Mouse (Mus musculus) embryo, embryonic 9.5 days (tissue): Measurements from ENCODE around the gene Grb10.

Experiments used
- DNase-seq: peaks from one replicate; pipeline ENCODE4 v3.0.0-alpha.2; 2017; ENCODE audit errors: extremely low spot score

Grb10 gene

GRCm38 (mm10) chr11:11947857-11948256 is 90.6 kb downstream of the Grb10 start:
- no peak for DNase-seq

GRCm38 (mm10) chr11:11945766-11946165 is 92.7 kb downstream of the Grb10 start:
- no peak for DNase-seq

DNA sequence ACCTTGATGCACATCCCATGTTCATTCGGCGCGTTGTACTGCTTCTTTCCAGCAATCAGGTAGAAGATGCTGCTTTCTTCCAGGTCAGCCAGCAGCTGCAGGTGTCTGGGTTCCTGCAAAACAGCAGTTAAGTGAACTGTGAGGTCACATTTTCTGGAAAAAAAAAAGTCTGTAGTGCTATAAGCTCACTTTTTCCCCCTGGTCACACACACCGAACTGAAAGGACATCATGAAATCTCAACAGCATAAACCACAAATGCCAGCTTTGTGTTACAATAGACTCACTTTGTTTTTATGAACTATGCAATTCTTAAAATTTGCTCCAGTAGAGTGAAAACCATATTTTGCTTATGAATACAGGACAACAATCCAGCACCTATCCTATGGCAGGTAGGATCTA is 93.7 kb downstream of the Grb10 start:
- no peak for DNase-seq

- no peak for DNase-seq
These were observed 94.5 kb downstream of the Grb10 start for GRCm38 (mm10) chr11:11944082-11944349.

- DNase-seq, result no peak
These were observed 95.0 kb downstream of the Grb10 start for GRCm38 (mm10) chr11:11943240-11944081.

DNA sequence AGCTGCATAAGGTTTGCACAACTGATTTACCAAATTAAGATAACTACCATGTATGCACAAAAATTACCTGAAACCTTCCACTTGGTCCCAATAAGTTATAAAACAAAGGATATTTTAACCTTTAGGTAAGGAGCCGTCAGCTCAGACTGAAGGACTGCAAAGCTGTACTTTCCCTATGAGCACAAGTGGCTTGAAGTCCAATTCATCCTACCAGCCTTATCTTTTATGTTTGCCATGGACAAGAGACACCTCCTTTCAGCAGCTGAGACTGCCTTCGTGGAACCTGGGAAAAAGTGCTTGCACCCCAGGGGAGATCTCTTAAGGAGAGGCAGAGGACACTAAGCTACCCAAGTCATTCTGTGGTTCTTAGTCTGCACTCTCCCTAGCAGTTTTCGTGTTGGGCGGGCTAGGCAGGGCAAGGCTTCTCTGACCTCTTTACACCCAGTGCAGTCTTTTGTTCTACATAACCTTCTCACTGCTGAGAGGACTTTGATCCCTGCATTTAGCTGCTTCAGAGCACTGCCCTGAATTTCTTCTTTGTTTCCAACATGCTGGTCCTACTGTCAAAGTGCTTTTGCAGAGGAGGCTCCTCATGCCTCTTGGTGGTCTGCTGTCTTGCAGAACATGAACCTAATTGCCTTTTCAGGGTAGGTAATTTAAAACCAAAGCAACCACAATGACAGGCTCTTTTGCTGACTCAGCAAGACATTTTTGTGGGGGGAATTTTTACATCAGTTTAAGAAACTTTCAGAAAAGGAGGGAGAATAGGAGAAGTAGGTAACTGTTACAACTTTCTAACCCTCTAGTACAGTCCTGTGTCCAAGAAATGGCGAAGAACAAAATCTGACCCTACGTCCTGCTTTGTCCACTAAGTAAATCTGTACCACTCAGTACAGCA is 95.9 kb downstream of the Grb10 start:
- DNase-seq, result peak; percentile 54

DNA sequence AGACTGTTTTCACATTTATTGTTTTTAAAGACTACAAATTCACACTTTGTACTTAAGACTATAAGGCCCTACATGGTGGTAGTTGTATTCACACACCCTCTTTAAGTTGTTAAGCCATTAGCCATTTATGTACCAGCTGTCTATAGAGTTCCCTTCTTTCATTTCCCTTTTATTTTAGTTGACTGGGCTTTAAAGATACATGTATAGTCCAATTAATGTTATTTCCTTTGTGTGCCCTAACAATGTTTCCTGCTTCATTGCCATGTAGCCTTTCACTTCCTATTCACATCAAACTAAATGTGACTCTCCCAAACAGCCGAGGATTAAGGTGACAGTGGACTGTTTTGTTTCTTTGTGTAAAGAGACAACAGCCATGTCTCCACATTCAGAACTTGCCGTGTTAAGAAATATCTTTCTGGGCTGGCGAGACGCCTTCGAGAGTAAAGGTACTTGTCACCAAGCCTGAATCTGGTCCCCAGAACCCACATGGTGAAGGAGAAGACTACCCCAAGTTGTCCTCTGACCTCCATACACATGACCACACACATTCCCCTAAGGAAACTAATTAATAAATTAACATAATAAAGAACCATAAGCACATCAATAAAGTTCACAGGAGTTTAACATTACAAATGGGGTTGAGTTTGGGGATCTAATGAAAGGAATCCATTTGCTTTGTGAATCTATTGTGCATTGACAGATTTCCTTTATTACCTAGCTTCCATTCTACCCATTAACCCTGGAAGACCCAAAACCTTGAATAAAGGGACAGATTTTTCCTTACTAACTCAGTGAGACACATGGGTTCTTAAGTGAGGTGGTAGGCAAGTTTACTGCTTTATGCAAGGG is 97.4 kb downstream of the Grb10 start:
- DNase-seq, result no peak

DNA sequence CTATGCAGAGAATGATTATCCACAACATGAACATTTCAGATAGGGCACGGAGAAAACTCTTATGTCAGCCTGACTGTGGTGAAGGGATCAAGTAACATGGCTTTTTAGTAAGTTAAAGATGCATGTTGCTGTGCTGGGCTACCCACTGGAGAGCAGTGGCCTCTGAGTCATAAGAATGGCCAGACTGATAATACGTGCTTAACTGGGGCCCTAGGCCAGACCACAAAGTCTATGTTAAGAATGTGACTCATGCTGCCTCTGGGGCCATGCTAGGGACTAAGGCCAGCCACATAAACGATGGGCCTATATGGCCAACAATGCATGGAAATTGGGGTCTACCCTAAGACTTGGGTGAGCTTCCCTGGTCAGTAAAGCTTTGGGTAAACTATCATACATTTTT is 98.9 kb downstream of the Grb10 start:
- DNase-seq, result no peak

GRCm38 (mm10) chr11:11938591-11938990 is 99.9 kb downstream of the Grb10 start:
- no peak for DNase-seq

DNA sequence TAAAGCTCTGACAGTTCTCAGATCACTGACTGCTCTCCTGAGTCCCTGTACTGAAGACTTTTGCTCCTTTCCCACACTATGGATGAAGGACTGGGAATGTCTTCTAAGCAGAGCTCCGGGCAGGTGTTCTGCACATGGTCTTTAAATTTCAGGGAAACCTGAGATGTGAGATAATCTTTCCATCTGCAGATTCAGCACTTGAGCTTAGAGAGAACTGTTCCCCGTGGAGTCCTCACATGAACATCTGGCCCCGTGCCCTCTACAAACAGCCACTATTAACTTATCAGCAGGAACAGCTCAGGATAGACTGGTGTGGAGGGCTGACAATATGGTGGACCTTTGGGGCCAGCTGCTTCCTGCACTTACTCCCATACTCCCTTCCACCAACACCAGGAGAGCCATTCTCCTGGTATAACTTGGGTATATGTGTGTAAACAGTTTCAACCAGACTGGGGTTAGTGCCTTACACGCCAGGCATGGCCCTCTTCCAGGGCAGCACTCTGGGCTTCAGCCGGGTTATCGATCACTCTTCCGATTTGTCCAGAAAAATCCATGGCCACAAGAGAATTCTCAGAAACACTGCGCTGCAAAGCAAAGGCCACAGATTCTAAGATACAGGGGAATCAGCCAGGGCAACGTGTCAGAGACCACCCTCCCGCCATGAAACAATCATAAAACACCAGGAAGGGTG is 101.0 kb downstream of the Grb10 start:
- DNase-seq, result no peak

GRCm38 (mm10) chr11:11934808-11935207 is 103.7 kb downstream of the Grb10 start:
- no peak for DNase-seq

DNA sequence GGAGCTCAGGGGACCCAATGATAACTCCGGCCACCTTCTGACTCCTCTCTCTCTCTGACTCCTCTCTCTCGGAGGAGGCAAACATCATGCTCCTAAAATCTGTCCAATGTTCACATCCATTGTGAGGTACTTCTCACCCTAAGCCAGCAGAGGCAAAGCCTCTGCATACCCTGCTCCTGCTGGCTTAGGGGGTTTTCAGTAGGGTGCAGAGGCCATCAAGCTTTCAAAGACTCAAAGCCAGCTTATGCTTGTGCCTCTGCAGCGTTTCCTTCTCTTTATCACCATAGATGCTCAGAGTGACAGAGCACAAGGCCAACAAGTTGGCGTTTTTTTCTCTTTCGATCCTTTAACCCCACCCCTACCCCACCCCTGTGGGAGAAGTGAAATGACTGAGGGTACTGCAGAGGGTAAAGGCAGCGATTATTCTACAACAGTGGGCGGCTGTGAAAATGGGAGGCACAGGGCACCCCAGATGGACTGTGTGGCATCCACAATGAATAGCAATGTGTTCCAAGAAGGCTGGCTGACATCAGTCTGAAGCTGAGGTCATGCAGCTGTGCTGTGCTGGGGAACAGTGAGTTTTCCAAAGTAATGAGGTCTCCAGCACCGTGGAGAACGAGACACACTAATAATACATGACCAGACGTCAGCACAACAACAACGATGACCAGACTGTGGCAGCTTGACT is 106.2 kb downstream of the Grb10 start:
- DNase-seq, result no peak

DNA sequence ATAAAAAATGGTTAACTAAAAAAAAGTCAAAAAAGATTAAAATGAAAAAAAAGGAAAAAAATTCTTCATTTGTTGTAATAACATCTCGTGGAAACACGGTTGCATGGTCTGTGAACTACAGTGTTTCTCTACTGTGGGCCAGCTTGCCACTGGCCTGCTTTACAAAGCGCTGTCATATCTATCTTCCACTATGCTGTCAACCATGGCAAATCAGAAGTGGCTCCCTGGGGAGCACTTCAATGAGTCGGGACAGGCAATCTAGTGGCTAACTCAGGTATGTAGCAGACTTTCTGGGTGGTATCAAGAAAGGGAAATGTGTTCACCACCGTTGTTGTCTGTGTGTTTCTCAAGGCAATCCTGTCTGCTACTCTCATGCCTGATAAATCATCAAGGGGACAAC is 106.8 kb downstream of the Grb10 start:
- DNase-seq, result no peak

GRCm38 (mm10) chr11:11930527-11930926 is 108.0 kb downstream of the Grb10 start:
- DNase-seq, result no peak

GRCm38 (mm10) chr11:11929059-11929458 is 109.4 kb downstream of the Grb10 start:
- DNase-seq, result no peak

GRCm38 (mm10) chr11:11928586-11928985 is 109.9 kb downstream of the Grb10 start:
- no peak for DNase-seq

GRCm38 (mm10) chr11:11923900-11924299 is 114.6 kb downstream of the Grb10 start:
- DNase-seq, result no peak

- no peak for DNase-seq
These were observed 115.1 kb downstream of the Grb10 start for GRCm38 (mm10) chr11:11923345-11923744.

GRCm38 (mm10) chr11:11922106-11922505 is 116.4 kb downstream of the Grb10 start:
- no peak for DNase-seq

GRCm38 (mm10) chr11:11907703-11908413 is 130.6 kb downstream of the Grb10 start:
- DNase-seq, result no peak
